Mouse (Mus musculus) lung, embryonic 14.5 days (tissue): ENCODE data around the gene Rd3l. TPM values are rescaled to one million over a fixed set of nuclear protein-coding genes. Genes with fewer than 3 reads are reported as not detected.

Experiments
- ATAC-seq: fragments of 200-750 bp; cut with Nextera tagmentation; 2 replicates; pipeline ENCODE4 v1.8.0; 2017; ENCODE audit warnings: mild to moderate bottlenecking, moderate TSS enrichment, moderate library complexity; ENCODE audit not compliant: insufficient read depth
- DNase-seq: peaks from one replicate; pipeline ENCODE4 v3.0.0-alpha.2; 2015
- H3K27ac ChIP-seq: fragments of 300-500 bp; sonication (generic); 2 replicates; pipeline ENCODE4 v1.5.1; 2014; ENCODE audit warnings: low read depth, mild to moderate bottlenecking, moderate library complexity
- H3K27me3 ChIP-seq: fragments of 300-500 bp; sonication (generic); 2 replicates; pipeline ENCODE4 v1.6.1; 2014; ENCODE audit warnings: low read length, control low read depth; ENCODE audit not compliant: insufficient read depth
- H3K36me3 ChIP-seq: fragments of 300-500 bp; sonication (generic); 2 replicates; pipeline ENCODE4 v1.6.1; 2014; ENCODE audit warnings: control low read depth; ENCODE audit not compliant: insufficient read depth
- H3K4me1 ChIP-seq: fragments of 300-500 bp; sonication (generic); 2 replicates; pipeline ENCODE4 v1.6.1; 2014; ENCODE audit warnings: antibody characterized with exemption, control low read depth; ENCODE audit not compliant: insufficient read depth
- H3K4me2 ChIP-seq: fragments of 300-500 bp; sonication (generic); 2 replicates; pipeline ENCODE4 v1.6.1; 2014; ENCODE audit warnings: mild to moderate bottlenecking
- H3K4me3 ChIP-seq: fragments of 300-500 bp; sonication (generic); 2 replicates; pipeline ENCODE4 v1.5.1; 2014; ENCODE audit warnings: low read depth, low read length
- H3K9ac ChIP-seq: fragments of 300-500 bp; sonication (generic); 2 replicates; pipeline ENCODE4 v1.6.1; 2014
- H3K9me3 ChIP-seq: fragments of 300-500 bp; sonication (generic); 2 replicates; pipeline ENCODE4 v1.6.1; 2016; ENCODE audit warnings: low read depth, low read length, control low read depth
- CTCF ChIP-seq: IDR thresholded peaks from 2 replicates; pipeline ENCODE4 v1.5.1; 2016; ENCODE audit warnings: antibody characterized with exemption, low read depth
- WGBS: fragments of 180-500 bp; shearing (Covaris S2); extraction: QIAGEN DNeasy Blood & Tissue Kit; methylation state at CpG from one replicate; pipeline ENCODE4 v1.1.7; 2014; 5-methylcytosine and 5-hydroxymethylcytosine counted together
- polyA plus RNA-seq: library from polyadenylated mRNA; unstranded; fragments of >200 nt; fragmentation: Nextera tagmentation; extraction: Ambion mirVana; gene quantifications from 2 replicates; pipeline ENCODE4 v1.2.1, GENCODE M21; 2014

The Rd3l gene
- polyA plus RNA-seq = not detected in 2 replicates

GRCm38 (mm10) chr12:111980887-111981367 lies at the start of gene Rd3l:
Rd3l (minus strand) TSS chr12:111981317.
- Histone ChIP-seq H3K4me2 (no peak within 1 kb of the TSS), H3K27me3 (no peaks in the 10 kb centered on the region), H3K9ac (no peak within 1 kb of the TSS), H3K36me3 (no peaks in the 10 kb centered on the region), H3K27ac (no peak within 1 kb of the TSS), H3K4me1 (no peaks in the 10 kb centered on the region), H3K9me3 (no peaks in the 10 kb centered on the region), H3K4me3 (no peak within 1 kb of the TSS)
- no peak for TF ChIP-seq CTCF
- 49% methylated on average over 6 of the region's 6 CpGs for WGBS
- DNase-seq (no peak), ATAC-seq (no peak)

- TF ChIP-seq CTCF = no peak
- Histone ChIP-seq H3K9ac (no peak overlapping the region), H3K27me3 (no peaks in the 10 kb centered on the region), H3K4me1 (no peaks in the 10 kb centered on the region), H3K27ac (no peak overlapping the region), H3K36me3 (no peaks in the 10 kb centered on the region), H3K4me3 (no peak overlapping the region), H3K9me3 (no peaks in the 10 kb centered on the region), H3K4me2 (no peak overlapping the region)
- ATAC-seq = no peak
- 69% methylated on average over 4 of the region's 4 CpGs for WGBS
- DNase-seq = no peak
These were observed 46.3 kb upstream of the Rd3l start for GRCm38 (mm10) chr12:112027408-112027807.

GRCm38 (mm10) chr12:112025907-112026645 lies 45.0 kb upstream of the Rd3l start:
- Histone ChIP-seq H3K9me3 (no peaks in the 10 kb centered on the region; the same call in 1 of the 2 replicates), H3K27ac (no peak overlapping the region), H3K36me3 (no peaks in the 10 kb centered on the region), H3K27me3 (no peaks in the 10 kb centered on the region), H3K9ac (no peak overlapping the region), H3K4me2 (no peak overlapping the region), H3K4me3 (no peak overlapping the region), H3K4me1 (no peaks in the 10 kb centered on the region)
- DNase-seq = no peak
- no peak for TF ChIP-seq CTCF
- WGBS = 50% methylated on average over 14 of the region's 14 CpGs
- ATAC-seq = no peak

- no peaks in the 10 kb centered on the region for H3K4me1 ChIP-seq
- H3K27me3 ChIP-seq = no peaks in the 10 kb centered on the region
- 77% methylated on average over 13 of the region's 13 CpGs for WGBS
- TF ChIP-seq CTCF = no peak
- ATAC-seq (no peak), DNase-seq (no peak)
- H3K4me2 ChIP-seq = no peak overlapping the region
- no peaks in the 10 kb centered on the region for H3K36me3 ChIP-seq
- H3K9ac ChIP-seq = no peak overlapping the region
- H3K4me3 ChIP-seq = no peak overlapping the region
- H3K9me3 ChIP-seq = no peaks in the 10 kb centered on the region; the same call in 1 of the 2 replicates
- no peak overlapping the region for H3K27ac ChIP-seq
These were observed 44.3 kb upstream of the Rd3l start for GRCm38 (mm10) chr12:112025457-112025856.

- ATAC-seq = no peak
- Histone ChIP-seq H3K4me3 (no peak overlapping the region), H3K9ac (no peak overlapping the region), H3K27ac (no peak overlapping the region), H3K4me2 (no peak overlapping the region), H3K27me3 (no peaks in the 10 kb centered on the region), H3K4me1 (no peaks in the 10 kb centered on the region), H3K9me3 (no peaks in the 10 kb centered on the region; the same call in 1 of the 2 replicates), H3K36me3 (no peaks in the 10 kb centered on the region)
- DNase-seq = no peak
- WGBS = 79% methylated on average over 17 of the region's 17 CpGs
- TF ChIP-seq CTCF = no peak
These were observed 43.6 kb upstream of the Rd3l start for GRCm38 (mm10) chr12:112024581-112025310.

GRCm38 (mm10) chr12:112023306-112023705 lies 42.2 kb upstream of the Rd3l start:
- Histone ChIP-seq H3K9ac (no peak overlapping the region), H3K9me3 (no peaks in the 10 kb centered on the region; the same call in 1 of the 2 replicates), H3K4me3 (no peak overlapping the region), H3K4me2 (no peak overlapping the region), H3K27ac (no peak overlapping the region), H3K36me3 (no peaks in the 10 kb centered on the region), H3K27me3 (no peaks in the 10 kb centered on the region), H3K4me1 (no peaks in the 10 kb centered on the region)
- 76% methylated on average over 2 of the region's 2 CpGs for WGBS
- no peak for TF ChIP-seq CTCF
- DNase-seq = no peak
- ATAC-seq = no peak

- H3K27ac ChIP-seq = no peak overlapping the region
- H3K4me3 ChIP-seq = no peak overlapping the region
- no peak overlapping the region for H3K4me2 ChIP-seq
- H3K27me3 ChIP-seq = no peaks in the 10 kb centered on the region
- ATAC-seq (no peak), DNase-seq (peak; percentile 55)
- WGBS = 42% methylated on average over 4 of the region's 4 CpGs
- no peak for TF ChIP-seq CTCF
- H3K9ac ChIP-seq = no peak overlapping the region
- H3K9me3 ChIP-seq = no peaks in the 10 kb centered on the region; the same call in 1 of the 2 replicates
- no peaks in the 10 kb centered on the region for H3K36me3 ChIP-seq
- no peaks in the 10 kb centered on the region for H3K4me1 ChIP-seq
These were observed 35.2 kb upstream of the Rd3l start for GRCm38 (mm10) chr12:112016346-112016745.
